Mouse (Mus musculus): ENCODE results near the gene Fam178b. TPM values are rescaled to one million over a fixed set of nuclear protein-coding genes. Genes with fewer than 3 reads are reported as not detected.

Gene Fam178b
- polyA plus RNA-seq, 1 experiment from 2014 or later, result 1.3 TPM

DNA sequence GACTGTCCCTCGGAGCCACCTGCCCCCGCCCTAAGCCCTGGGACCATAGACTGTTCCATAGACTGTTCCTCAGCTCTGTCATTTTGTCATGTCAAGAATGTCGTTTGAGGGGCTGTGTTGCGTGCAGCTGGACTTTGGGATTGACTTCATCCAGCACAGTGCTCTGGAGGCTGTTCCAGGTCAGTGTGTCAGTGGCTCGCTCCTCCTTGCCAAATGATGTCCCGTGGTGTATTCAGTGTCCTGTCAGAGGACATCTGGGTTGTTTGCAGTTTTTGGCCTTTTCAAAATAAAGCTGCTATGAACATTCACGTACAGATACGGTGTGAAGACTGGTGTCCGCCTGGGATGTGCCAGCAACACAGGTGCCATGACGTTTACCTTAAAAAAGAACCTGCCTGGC is 156.1 kb downstream of the Fam178b start:
- Histone ChIP-seq H3K4me2 (replicated peaks; ENCODE audit: low read depth, low read length) (no peak overlapping the region), H3K9me3 (ENCODE audit: control insufficient read depth, low read length) (no peaks in the 10 kb centered on the region), H3K4me3 (ENCODE audit: low read length) (no peak overlapping the region), H3K4me1 (ENCODE audit: control insufficient read depth, insufficient read depth, low read length) (no peaks in the 10 kb centered on the region), H3K27me3 (ENCODE audit: control insufficient read depth, insufficient read depth, low read length) (no peaks in the 10 kb centered on the region), H3K36me3 (ENCODE audit: control insufficient read depth, insufficient read depth, low read length) (peaks cover 49% of the 10 kb centered on the region), H3K9ac (ENCODE audit: low read depth, low read length) (no peak overlapping the region), H3K27ac (ENCODE audit: low read depth, low read length) (no peak overlapping the region)
- whole genome bisulfite sequencing, result 91% methylated on average over 10 of the region's 10 CpGs
- ATAC-seq (ENCODE audit: low FRiP score, low TSS enrichment), result no peak

DNA sequence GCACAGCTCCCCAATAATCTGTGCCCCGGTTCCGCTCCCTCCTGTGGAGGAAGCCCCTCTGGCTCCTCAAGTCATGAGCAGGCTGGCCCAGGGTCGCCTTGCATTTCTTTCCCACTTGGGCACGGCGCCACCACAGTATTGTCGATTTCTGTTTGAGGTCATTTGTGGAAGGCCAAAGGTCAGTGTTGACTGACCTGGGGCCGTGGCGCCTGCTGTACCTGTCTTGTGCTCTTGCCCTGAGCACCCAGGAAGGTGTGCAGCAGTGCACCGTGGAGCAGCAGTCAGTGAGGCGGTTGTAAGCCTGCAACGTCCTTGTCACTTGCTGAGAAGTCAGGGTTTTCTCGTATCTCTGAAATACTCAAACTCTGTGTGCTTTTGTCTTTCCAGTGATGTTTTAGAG is 157.2 kb downstream of the Fam178b start:
- no peak overlapping the region for H3K4me3 ChIP-seq (ENCODE audit: low read length)
- 94% methylated on average over 12 of the region's 12 CpGs for WGBS
- no peaks in the 10 kb centered on the region for H3K9me3 ChIP-seq (ENCODE audit: control insufficient read depth, low read length)
- H3K9ac ChIP-seq (ENCODE audit: low read depth, low read length), result no peak overlapping the region
- no peak overlapping the region for H3K27ac ChIP-seq (ENCODE audit: low read depth, low read length)
- no peak for ATAC-seq (ENCODE audit: low FRiP score, low TSS enrichment)
- no peak overlapping the region for H3K4me2 ChIP-seq (replicated peaks; ENCODE audit: low read depth, low read length)
- H3K4me1 ChIP-seq (ENCODE audit: control insufficient read depth, insufficient read depth, low read length), result no peaks in the 10 kb centered on the region
- H3K36me3 ChIP-seq (ENCODE audit: control insufficient read depth, insufficient read depth, low read length), result peaks cover 53% of the 10 kb centered on the region
- H3K27me3 ChIP-seq (ENCODE audit: control insufficient read depth, insufficient read depth, low read length), result no peaks in the 10 kb centered on the region

DNA sequence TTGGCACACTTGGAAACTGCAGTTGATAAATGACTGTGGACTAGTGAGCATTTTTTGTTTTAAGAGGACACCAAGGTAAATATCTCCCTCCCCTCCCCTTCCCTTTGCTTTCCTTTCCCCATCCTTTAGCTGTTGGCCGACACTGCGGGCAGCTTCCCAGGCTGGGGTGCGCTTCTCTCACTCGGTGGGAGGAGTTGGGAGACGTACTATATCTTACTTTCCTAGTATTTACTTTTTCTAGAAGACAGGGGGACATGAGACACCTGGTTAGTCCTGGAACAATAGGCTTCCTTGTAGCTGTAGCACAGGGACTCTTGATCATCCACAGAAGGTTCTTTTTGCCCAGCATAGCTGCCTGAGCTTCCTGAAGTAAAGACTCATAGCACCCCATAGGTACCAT is 158.9 kb downstream of the Fam178b start:
- 56% methylated on average over 5 of the region's 5 CpGs for WGBS
- H3K36me3 ChIP-seq (ENCODE audit: control insufficient read depth, insufficient read depth, low read length), result peaks cover 66% of the 10 kb centered on the region
- no peaks in the 10 kb centered on the region for H3K9me3 ChIP-seq (ENCODE audit: control insufficient read depth, low read length)
- H3K9ac ChIP-seq (ENCODE audit: low read depth, low read length), result no peak overlapping the region
- no peak overlapping the region for H3K4me2 ChIP-seq (replicated peaks; ENCODE audit: low read depth, low read length)
- H3K27ac ChIP-seq (ENCODE audit: low read depth, low read length), result no peak overlapping the region
- ATAC-seq (ENCODE audit: low FRiP score, low TSS enrichment), result no peak
- H3K27me3 ChIP-seq (ENCODE audit: control insufficient read depth, insufficient read depth, low read length), result no peaks in the 10 kb centered on the region
- H3K4me1 ChIP-seq (ENCODE audit: control insufficient read depth, insufficient read depth, low read length), result no peaks in the 10 kb centered on the region
- H3K4me3 ChIP-seq (ENCODE audit: low read length), result no peak overlapping the region

- no peaks in the 10 kb centered on the region for H3K27me3 ChIP-seq (ENCODE audit: control insufficient read depth, insufficient read depth, low read length)
- 0 out of 2 replicates have a peak overlapping the region, but pooled peaks have one; percentile 37 for H3K27ac ChIP-seq (ENCODE audit: low read depth, low read length)
- H3K4me2 ChIP-seq (replicated peaks; ENCODE audit: low read depth, low read length), result no peak overlapping the region
- ATAC-seq (ENCODE audit: low FRiP score, low TSS enrichment), result peak; percentile 17; the same call in 1 of the 2 replicates
- 49% methylated on average over 9 of the region's 9 CpGs for WGBS
- H3K9me3 ChIP-seq (ENCODE audit: control insufficient read depth, low read length), result no peaks in the 10 kb centered on the region
- H3K4me1 ChIP-seq (ENCODE audit: control insufficient read depth, insufficient read depth, low read length), result no peaks in the 10 kb centered on the region
- no peak overlapping the region for H3K4me3 ChIP-seq (ENCODE audit: low read length)
- H3K9ac ChIP-seq (ENCODE audit: low read depth, low read length), result no peak overlapping the region
- H3K36me3 ChIP-seq (ENCODE audit: control insufficient read depth, insufficient read depth, low read length), result peaks cover 68% of the 10 kb centered on the region
Observed at GRCm38 (mm10) chr1:36523332-36524013, 159.5 kb downstream of the Fam178b start.

GRCm38 (mm10) chr1:36522210-36522609 is 160.8 kb downstream of the Fam178b start:
- no peaks in the 10 kb centered on the region for H3K27me3 ChIP-seq (ENCODE audit: control insufficient read depth, insufficient read depth, low read length)
- no peaks in the 10 kb centered on the region for H3K4me1 ChIP-seq (ENCODE audit: control insufficient read depth, insufficient read depth, low read length)
- H3K4me2 ChIP-seq (replicated peaks; ENCODE audit: low read depth, low read length), result no peak overlapping the region
- H3K27ac ChIP-seq (ENCODE audit: low read depth, low read length), result no peak overlapping the region
- H3K9ac ChIP-seq (ENCODE audit: low read depth, low read length), result no peak overlapping the region
- 90% methylated on average over 7 of the region's 7 CpGs for WGBS
- no peaks in the 10 kb centered on the region for H3K9me3 ChIP-seq (ENCODE audit: control insufficient read depth, low read length)
- H3K36me3 ChIP-seq (ENCODE audit: control insufficient read depth, insufficient read depth, low read length), result peaks cover 68% of the 10 kb centered on the region
- ATAC-seq (ENCODE audit: low FRiP score, low TSS enrichment), result no peak
- H3K4me3 ChIP-seq (ENCODE audit: low read length), result no peak overlapping the region

GRCm38 (mm10) chr1:36519626-36520025 is 163.4 kb downstream of the Fam178b start:
- H3K4me3 ChIP-seq (ENCODE audit: low read length), result no peak overlapping the region
- no peak overlapping the region for H3K27ac ChIP-seq (ENCODE audit: low read depth, low read length)
- no peaks in the 10 kb centered on the region for H3K27me3 ChIP-seq (ENCODE audit: control insufficient read depth, insufficient read depth, low read length)
- H3K36me3 ChIP-seq (ENCODE audit: control insufficient read depth, insufficient read depth, low read length), result peaks cover 57% of the 10 kb centered on the region
- H3K4me1 ChIP-seq (ENCODE audit: control insufficient read depth, insufficient read depth, low read length), result 0 out of 2 replicates have a peak, but pooled peaks cover 3% of the 10 kb centered on the region
- no peak overlapping the region for H3K9ac ChIP-seq (ENCODE audit: low read depth, low read length)
- WGBS, result 70% methylated on average over 11 of the region's 11 CpGs
- no peak overlapping the region for H3K4me2 ChIP-seq (replicated peaks; ENCODE audit: low read depth, low read length)
- no peaks in the 10 kb centered on the region for H3K9me3 ChIP-seq (ENCODE audit: control insufficient read depth, low read length)
- no peak for ATAC-seq (ENCODE audit: low FRiP score, low TSS enrichment)

GRCm38 (mm10) chr1:36518259-36518658 is 164.7 kb downstream of the Fam178b start:
- peaks cover 15% of the 10 kb centered on the region for H3K4me1 ChIP-seq (ENCODE audit: control insufficient read depth, insufficient read depth, low read length)
- H3K36me3 ChIP-seq (ENCODE audit: control insufficient read depth, insufficient read depth, low read length), result peaks cover 44% of the 10 kb centered on the region
- no peak overlapping the region for H3K4me3 ChIP-seq (ENCODE audit: low read length)
- no peak overlapping the region for H3K9ac ChIP-seq (ENCODE audit: low read depth, low read length)
- H3K27me3 ChIP-seq (ENCODE audit: control insufficient read depth, insufficient read depth, low read length), result no peaks in the 10 kb centered on the region
- ATAC-seq (ENCODE audit: low FRiP score, low TSS enrichment), result no peak
- no peak overlapping the region for H3K4me2 ChIP-seq (replicated peaks; ENCODE audit: low read depth, low read length)
- no peak overlapping the region for H3K27ac ChIP-seq (ENCODE audit: low read depth, low read length)
- WGBS, result 75% methylated on average over 3 of the region's 3 CpGs
- H3K9me3 ChIP-seq (ENCODE audit: control insufficient read depth, low read length), result no peaks in the 10 kb centered on the region

DNA sequence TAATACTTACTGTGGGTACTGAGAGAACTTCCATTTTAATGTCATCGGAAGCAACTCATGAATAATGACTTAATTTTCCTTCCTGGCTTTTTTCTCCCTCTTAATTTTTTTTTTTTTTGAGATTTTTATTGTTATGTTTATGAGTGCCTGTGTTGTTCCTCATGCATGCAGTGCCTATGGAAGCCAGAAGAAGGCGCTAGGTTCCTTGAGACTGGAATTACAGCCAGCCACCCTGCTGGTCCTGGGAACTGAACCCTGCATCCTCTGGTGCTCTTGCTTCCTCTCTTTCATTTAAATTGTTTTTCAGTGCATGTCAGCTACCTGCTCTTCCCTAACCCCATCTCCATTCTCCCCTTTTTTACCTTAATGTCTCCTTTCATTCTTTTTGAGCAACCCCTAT is 169.3 kb downstream of the Fam178b start:
- H3K4me3 ChIP-seq (ENCODE audit: low read length), result peak overlapping the region; percentile 92
- peaks cover 18% of the 10 kb centered on the region for H3K4me1 ChIP-seq (ENCODE audit: control insufficient read depth, insufficient read depth, low read length)
- H3K36me3 ChIP-seq (ENCODE audit: control insufficient read depth, insufficient read depth, low read length), result 0 out of 2 replicates have a peak, but pooled peaks cover 6% of the 10 kb centered on the region
- H3K9ac ChIP-seq (ENCODE audit: low read depth, low read length), result peak overlapping the region; percentile 89; the same call in 1 of the 2 replicates
- ATAC-seq (ENCODE audit: low FRiP score, low TSS enrichment), result no peak
- H3K27me3 ChIP-seq (ENCODE audit: control insufficient read depth, insufficient read depth, low read length), result no peaks in the 10 kb centered on the region
- peak overlapping the region; percentile 69 for H3K4me2 ChIP-seq (replicated peaks; ENCODE audit: low read depth, low read length)
- H3K9me3 ChIP-seq (ENCODE audit: control insufficient read depth, low read length), result no peaks in the 10 kb centered on the region
- H3K27ac ChIP-seq (ENCODE audit: low read depth, low read length), result no peak overlapping the region
- WGBS, result 50% methylated on average over 2 of the region's 2 CpGs

- Histone ChIP-seq H3K36me3 (ENCODE audit: control insufficient read depth, insufficient read depth, low read length) (0 out of 2 replicates have a peak, but pooled peaks cover 6% of the 10 kb centered on the region), H3K9me3 (ENCODE audit: control insufficient read depth, low read length) (no peaks in the 10 kb centered on the region), H3K4me3 (ENCODE audit: low read length) (peak overlapping the region; percentile 92), H3K4me2 (replicated peaks; ENCODE audit: low read depth, low read length) (peak overlapping the region; percentile 69), H3K9ac (ENCODE audit: low read depth, low read length) (peak overlapping the region; percentile 89), H3K4me1 (ENCODE audit: control insufficient read depth, insufficient read depth, low read length) (peaks cover 18% of the 10 kb centered on the region), H3K27ac (ENCODE audit: low read depth, low read length) (no peak overlapping the region), H3K27me3 (ENCODE audit: control insufficient read depth, insufficient read depth, low read length) (no peaks in the 10 kb centered on the region)
- 15% methylated on average over 1 of the region's 1 CpGs for WGBS
- no peak for ATAC-seq (ENCODE audit: low FRiP score, low TSS enrichment)
Observed at GRCm38 (mm10) chr1:36513310-36513709, 169.7 kb downstream of the Fam178b start.

Data from kidney, embryonic 14.5 days (tissue).